Comparison of ENCODE assay signal across 7 mouse cellular contexts in genomic region chr10:17722158-17722557, GRCm38 (mm10). TPM values are rescaled to one million over a fixed set of nuclear protein-coding genes. Genes with fewer than 3 reads are reported as not detected.
A peak's percentile ranks its signal among the peaks of the same experiment; 100 is the strongest.
DNase-seq lines count a peak whose midpoint lies in the region; ATAC-seq and TF ChIP-seq lines count a peak whose summit lies in the region.

No protein-coding gene starts in this region.

- peaks cover 11% of the 10 kb centered on the region; the same call in 1 of the 2 replicates for H3K4me1 ChIP-seq in embryonic facial prominence, embryonic 12.5 days
- H3K4me1 ChIP-seq in limb, embryonic 11.5 days (ENCODE audit: control insufficient read depth, insufficient read depth, low read length): peaks cover 8% of the 10 kb centered on the region; the same call in 1 of the 2 replicates
- H3K4me1 ChIP-seq in midbrain, embryonic 14.5 days (ENCODE audit: control insufficient read depth, insufficient read depth, low read length): peaks cover 19% of the 10 kb centered on the region
- 0 out of 2 replicates have a peak, but pooled peaks cover 2% of the 10 kb centered on the region for H3K4me1 ChIP-seq in spleen, adult 2 months (ENCODE audit: control insufficient read depth, insufficient read depth, insufficient read length)

- H3K36me3 ChIP-seq in embryonic facial prominence, embryonic 12.5 days: no peaks in the 10 kb centered on the region
- peaks cover 2% of the 10 kb centered on the region; the same call in 1 of the 2 replicates for H3K36me3 ChIP-seq in limb, embryonic 11.5 days (ENCODE audit: control insufficient read depth, insufficient read depth, low read length)
- no peaks in the 10 kb centered on the region for H3K36me3 ChIP-seq in midbrain, embryonic 14.5 days (ENCODE audit: control insufficient read depth, insufficient read depth, low read length)
- H3K36me3 ChIP-seq in spleen, adult 2 months (ENCODE audit: control insufficient read depth, insufficient read depth, low read length): no peaks in the 10 kb centered on the region

- peak overlapping the region; percentile 76 for H3K4me2 ChIP-seq in embryonic facial prominence, embryonic 12.5 days (replicated peaks)
- peak overlapping the region; percentile 75 for H3K4me2 ChIP-seq in limb, embryonic 11.5 days (ENCODE audit: low read depth, severe bottlenecking)
- H3K4me2 ChIP-seq in midbrain, embryonic 14.5 days (ENCODE audit: low read length): peak overlapping the region; percentile 80

- under 1% methylated on average over 24 of the region's 24 CpGs for WGBS in embryonic facial prominence, embryonic 12.5 days
- under 1% methylated on average over 24 of the region's 24 CpGs for WGBS in limb, embryonic 11.5 days
- WGBS in midbrain, embryonic 14.5 days: under 1% methylated on average over 24 of the region's 24 CpGs
- under 1% methylated on average over 24 of the region's 24 CpGs for WGBS in spleen, adult 2 months

- peak; percentile 78 for TF ChIP-seq POLR2A in spleen, adult 2 months (IDR thresholded peaks at IDR 0.05; ENCODE audit: low read depth, low read length)

- TF ChIP-seq CTCF in spleen, adult 2 months (IDR thresholded peaks at IDR 0.05; ENCODE audit: extremely low read depth, insufficient read depth, insufficient read length, insufficient replicate concordance): no peak

- peak overlapping the region; percentile 63; the same call in 1 of the 2 replicates for H3K9ac ChIP-seq in embryonic facial prominence, embryonic 12.5 days
- H3K9ac ChIP-seq in limb, embryonic 11.5 days (ENCODE audit: low read length): peak overlapping the region; percentile 75
- peak overlapping the region; percentile 98 for H3K9ac ChIP-seq in midbrain, embryonic 14.5 days (replicated peaks; ENCODE audit: low read length)

- peak; percentile 93 for DNase-seq in adrenal gland, postnatal 25 days
- peak; percentile 99 for DNase-seq in heart, adult 11 months
- peak; percentile 97 for DNase-seq in kidney, adult 18-20 months
- peak; percentile 95 for DNase-seq in limb, embryonic 11.5 days (ENCODE audit: low spot score)
- DNase-seq in midbrain, embryonic 14.5 days: peak; percentile 97
- DNase-seq in spleen, adult 2 months (ENCODE audit: low read depth in 1 of 2, low spot score in 2 of 2): peak; percentile 81 to 94

- H3K9me3 ChIP-seq in embryonic facial prominence, embryonic 12.5 days: no peaks in the 10 kb centered on the region
- H3K9me3 ChIP-seq in limb, embryonic 11.5 days (ENCODE audit: control insufficient read depth, low read length): no peaks in the 10 kb centered on the region
- H3K9me3 ChIP-seq in midbrain, embryonic 14.5 days (ENCODE audit: control insufficient read depth, low read length): no peaks in the 10 kb centered on the region

- ATAC-seq in embryonic facial prominence, embryonic 12.5 days (ENCODE audit: insufficient number of reproducible peaks, insufficient read depth, low FRiP score, low TSS enrichment): peak; percentile 83
- peak; percentile 78 for ATAC-seq in limb, embryonic 11.5 days (ENCODE audit: insufficient number of reproducible peaks, low FRiP score, low TSS enrichment, low read depth)
- ATAC-seq in midbrain, embryonic 14.5 days (ENCODE audit: low FRiP score, low TSS enrichment): peak; percentile 84

- H3K27ac ChIP-seq in embryonic facial prominence, embryonic 12.5 days: peak overlapping the region; percentile 100
- H3K27ac ChIP-seq in limb, embryonic 11.5 days (replicated peaks; ENCODE audit: low read depth, low read length): peak overlapping the region; percentile 99
- peak overlapping the region; percentile 100 for H3K27ac ChIP-seq in midbrain, embryonic 14.5 days (replicated peaks; ENCODE audit: low read depth, low read length)
- H3K27ac ChIP-seq in spleen, adult 2 months (ENCODE audit: insufficient read depth, low read length): peak overlapping the region; percentile 95

- H3K27me3 ChIP-seq in embryonic facial prominence, embryonic 12.5 days: peaks cover 4% of the 10 kb centered on the region; the same call in 1 of the 2 replicates
- H3K27me3 ChIP-seq in limb, embryonic 11.5 days (ENCODE audit: control insufficient read depth, insufficient read depth, low read length): no peaks in the 10 kb centered on the region
- H3K27me3 ChIP-seq in midbrain, embryonic 14.5 days (ENCODE audit: control insufficient read depth, insufficient read depth, low read length): no peaks in the 10 kb centered on the region
- H3K27me3 ChIP-seq in spleen, adult 2 months (ENCODE audit: control insufficient read depth, insufficient read depth, low read length): no peaks in the 10 kb centered on the region

- peak overlapping the region; percentile 89 for H3K4me3 ChIP-seq in embryonic facial prominence, embryonic 12.5 days
- H3K4me3 ChIP-seq in limb, embryonic 11.5 days (ENCODE audit: low read depth, low read length): peak overlapping the region; percentile 93
- peak overlapping the region; percentile 95 for H3K4me3 ChIP-seq in midbrain, embryonic 14.5 days (replicated peaks; ENCODE audit: low read depth, low read length)
- peak overlapping the region; percentile 98 for H3K4me3 ChIP-seq in spleen, adult 2 months (ENCODE audit: extremely low read depth, insufficient read depth, insufficient read length)

RNA-seq across cellular contexts. Expression of gene Cited2, which starts 0.9 kb away (rescaled TPM):
- total RNA-seq in adrenal gland, postnatal 25 days (2021): 91.8 and 107 TPM in 2 replicates
- 40.5 and 43.8 TPM in 2 replicates for polyA plus RNA-seq in embryonic facial prominence, embryonic 12.5 days (2016; fragmentation: Nextera tagmentation; extraction: Ambion mirVana)
- polyA plus RNA-seq in limb, embryonic 11.5 days (2014; fragmentation: Nextera tagmentation; extraction: Ambion mirVana): 70.7 and 73.1 TPM in 2 replicates
- 71.2 and 71.7 TPM in 2 replicates for polyA plus RNA-seq in midbrain, embryonic 14.5 days (2014; fragmentation: Nextera tagmentation; extraction: Ambion mirVana)
- 34.8 and 52.5 TPM in 2 replicates for polyA plus RNA-seq in spleen, adult 2 months (2012; rRNA removed)

Comparison
In these comparisons a context has a peak if more than half of its experiments do, and no peak if none do; other contexts are left out.
1. Peak in every context shown above with its lines: DNase-seq, ATAC-seq, H3K4me3 ChIP-seq and H3K27ac ChIP-seq.